Mouse (Mus musculus): ENCODE data around the gene Zfp654. TPM values are rescaled to one million over a fixed set of nuclear protein-coding genes. Genes with fewer than 3 reads are reported as not detected.

The Zfp654 gene
- polyA plus RNA-seq, 1 experiment from 2014 or later, result 2.4 TPM

GRCm38 (mm10) chr16:64823890-64824289 lies 27.6 kb downstream of the Zfp654 start:
- Histone ChIP-seq H3K27ac (no peak overlapping the region), H3K4me2 (no peak overlapping the region), H3K9me3 (replicated peaks) (no peaks in the 10 kb centered on the region), H3K9ac (no peak overlapping the region), H3K36me3 (no peaks in the 10 kb centered on the region; the same call in 1 of the 2 replicates), H3K27me3 (no peaks in the 10 kb centered on the region), H3K4me3 (replicated peaks) (no peak overlapping the region), H3K4me1 (replicated peaks) (no peaks in the 10 kb centered on the region)
- DNase-seq (no peak), ATAC-seq (ENCODE audit: low read depth) (no peak)
- 76% methylated on average over 1 of the region's 1 CpGs for WGBS (ENCODE audit: insufficient replicate concordance)

DNA sequence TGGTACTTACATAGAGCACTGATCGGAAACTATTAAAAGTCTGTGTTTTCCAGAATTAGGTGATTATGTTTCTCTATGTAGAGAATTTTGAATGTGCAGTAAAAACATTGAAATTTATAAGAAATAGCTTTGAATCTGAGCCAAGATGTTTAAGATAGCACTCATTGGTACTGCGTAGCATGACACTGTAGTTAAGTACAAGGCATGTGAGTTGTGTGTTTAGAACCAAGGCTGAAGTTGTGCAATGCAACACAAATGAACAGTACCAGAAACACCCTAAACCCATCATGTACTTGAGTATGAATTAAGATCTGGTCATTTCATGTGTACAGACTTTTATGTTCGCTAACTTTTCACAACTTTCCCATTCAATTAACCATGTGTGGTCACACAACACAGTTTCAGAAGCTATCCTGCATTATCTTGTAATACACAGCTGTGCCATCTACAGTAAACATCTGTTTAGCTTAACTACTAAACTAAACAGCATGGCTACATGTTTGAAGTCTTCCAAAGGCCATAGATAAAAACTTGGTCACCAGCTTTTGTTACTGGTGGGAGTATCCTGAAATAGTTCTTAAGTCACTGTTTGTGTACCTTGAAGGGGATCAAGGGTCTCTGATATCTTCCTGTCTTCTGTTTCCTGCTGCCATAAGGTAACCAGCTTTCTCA lies 34.2 kb downstream of the Zfp654 start:
- no peak overlapping the region for H3K9ac ChIP-seq
- no peaks in the 10 kb centered on the region for H3K27me3 ChIP-seq
- 80% methylated on average over 3 of the region's 3 CpGs for WGBS (ENCODE audit: insufficient replicate concordance)
- H3K4me3 ChIP-seq (replicated peaks), result no peak overlapping the region
- DNase-seq (no peak), ATAC-seq (ENCODE audit: low read depth) (peak; percentile 29; the same call in 1 of the 2 replicates)
- H3K27ac ChIP-seq, result no peak overlapping the region
- H3K9me3 ChIP-seq (replicated peaks), result no peaks in the 10 kb centered on the region
- peaks cover 14% of the 10 kb centered on the region for H3K36me3 ChIP-seq
- peaks cover 3% of the 10 kb centered on the region; the same call in 1 of the 2 replicates for H3K4me1 ChIP-seq (replicated peaks)
- no peak overlapping the region for H3K4me2 ChIP-seq

GRCm38 (mm10) chr16:64803041-64803440 lies 48.4 kb downstream of the Zfp654 start:
- Histone ChIP-seq H3K9me3 (replicated peaks) (no peaks in the 10 kb centered on the region), H3K27ac (no peak overlapping the region), H3K4me2 (no peak overlapping the region), H3K4me3 (replicated peaks) (no peak overlapping the region), H3K36me3 (peaks cover 13% of the 10 kb centered on the region; the same call in 1 of the 2 replicates), H3K9ac (no peak overlapping the region), H3K27me3 (no peaks in the 10 kb centered on the region), H3K4me1 (replicated peaks) (no peaks in the 10 kb centered on the region)
- ATAC-seq (ENCODE audit: low read depth) (no peak), DNase-seq (no peak)
- WGBS (ENCODE audit: insufficient replicate concordance), result 83% methylated on average over 3 of the region's 3 CpGs

- Histone ChIP-seq H3K27me3 (no peaks in the 10 kb centered on the region), H3K9ac (no peak overlapping the region), H3K4me3 (replicated peaks) (no peak overlapping the region), H3K4me2 (no peak overlapping the region), H3K36me3 (peaks cover 13% of the 10 kb centered on the region; the same call in 1 of the 2 replicates), H3K4me1 (replicated peaks) (no peaks in the 10 kb centered on the region), H3K27ac (no peak overlapping the region), H3K9me3 (replicated peaks) (no peaks in the 10 kb centered on the region)
- ATAC-seq (ENCODE audit: low read depth), result no peak
- DNase-seq, result no peak
Measured at GRCm38 (mm10) chr16:64801638-64802037, 49.8 kb downstream of the Zfp654 start.

GRCm38 (mm10) chr16:64800393-64800792 lies 51.1 kb downstream of the Zfp654 start:
- DNase-seq (no peak), ATAC-seq (ENCODE audit: low read depth) (no peak)
- Histone ChIP-seq H3K4me1 (replicated peaks) (no peaks in the 10 kb centered on the region), H3K4me3 (replicated peaks) (no peak overlapping the region), H3K9me3 (replicated peaks) (no peaks in the 10 kb centered on the region), H3K36me3 (peaks cover 8% of the 10 kb centered on the region; the same call in 1 of the 2 replicates), H3K4me2 (no peak overlapping the region), H3K27ac (no peak overlapping the region), H3K27me3 (no peaks in the 10 kb centered on the region), H3K9ac (no peak overlapping the region)
- 77% methylated on average over 5 of the region's 5 CpGs for WGBS (ENCODE audit: insufficient replicate concordance)

GRCm38 (mm10) chr16:64794802-64795201 lies 56.6 kb downstream of the Zfp654 start:
- ATAC-seq (ENCODE audit: low read depth), result no peak
- Histone ChIP-seq H3K36me3 (0 out of 2 replicates have a peak, but pooled peaks cover 4% of the 10 kb centered on the region), H3K27ac (no peak overlapping the region), H3K9ac (no peak overlapping the region), H3K27me3 (no peaks in the 10 kb centered on the region), H3K4me3 (replicated peaks) (no peak overlapping the region), H3K4me1 (replicated peaks) (no peaks in the 10 kb centered on the region), H3K9me3 (replicated peaks) (no peaks in the 10 kb centered on the region), H3K4me2 (no peak overlapping the region)
- WGBS (ENCODE audit: insufficient replicate concordance), result 70% methylated on average over 2 of the region's 2 CpGs
- no peak for DNase-seq

DNA sequence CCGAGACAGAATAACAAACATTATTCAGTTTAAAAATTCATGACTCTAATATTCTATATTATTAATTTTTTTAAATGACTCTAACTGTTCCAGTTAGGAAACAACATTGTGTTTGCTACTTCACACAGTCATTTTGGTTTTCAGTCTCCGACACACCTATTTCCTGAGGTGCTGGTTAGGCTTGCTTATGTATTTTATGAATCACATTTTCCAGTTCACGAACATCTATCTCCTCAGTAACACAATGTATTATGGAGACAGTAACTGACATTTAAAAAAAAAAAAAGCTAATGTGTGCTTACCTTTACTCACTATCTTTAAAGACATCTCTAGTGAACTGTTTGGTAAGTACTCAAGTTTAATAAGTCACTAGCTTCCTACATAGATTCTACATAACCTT lies 61.7 kb downstream of the Zfp654 start:
- no peak overlapping the region for H3K4me2 ChIP-seq
- no peak overlapping the region for H3K4me3 ChIP-seq (replicated peaks)
- no peaks in the 10 kb centered on the region for H3K4me1 ChIP-seq (replicated peaks)
- H3K9me3 ChIP-seq (replicated peaks), result no peaks in the 10 kb centered on the region
- no peak for DNase-seq
- H3K27me3 ChIP-seq, result no peaks in the 10 kb centered on the region
- ATAC-seq (ENCODE audit: low read depth), result no peak
- H3K27ac ChIP-seq, result no peak overlapping the region
- no peak overlapping the region for H3K9ac ChIP-seq
- WGBS (ENCODE audit: insufficient replicate concordance), result 84% methylated on average over 3 of the region's 3 CpGs
- peaks cover 21% of the 10 kb centered on the region for H3K36me3 ChIP-seq

- H3K36me3 ChIP-seq, result 0 out of 2 replicates have a peak, but pooled peaks cover 4% of the 10 kb centered on the region
- no peak for ATAC-seq (ENCODE audit: low read depth)
- DNase-seq, result no peak
- H3K4me2 ChIP-seq, result no peak overlapping the region
- H3K27ac ChIP-seq, result no peak overlapping the region
- H3K4me3 ChIP-seq (replicated peaks), result no peak overlapping the region
- H3K4me1 ChIP-seq (replicated peaks), result peaks cover 5% of the 10 kb centered on the region; the same call in 1 of the 2 replicates
- no peaks in the 10 kb centered on the region for H3K27me3 ChIP-seq
- H3K9ac ChIP-seq, result no peak overlapping the region
- H3K9me3 ChIP-seq (replicated peaks), result no peaks in the 10 kb centered on the region
- WGBS (ENCODE audit: insufficient replicate concordance), result 69% methylated on average over 1 of the region's 1 CpGs
Measured at GRCm38 (mm10) chr16:64775516-64775915, 75.9 kb downstream of the Zfp654 start.

DNA sequence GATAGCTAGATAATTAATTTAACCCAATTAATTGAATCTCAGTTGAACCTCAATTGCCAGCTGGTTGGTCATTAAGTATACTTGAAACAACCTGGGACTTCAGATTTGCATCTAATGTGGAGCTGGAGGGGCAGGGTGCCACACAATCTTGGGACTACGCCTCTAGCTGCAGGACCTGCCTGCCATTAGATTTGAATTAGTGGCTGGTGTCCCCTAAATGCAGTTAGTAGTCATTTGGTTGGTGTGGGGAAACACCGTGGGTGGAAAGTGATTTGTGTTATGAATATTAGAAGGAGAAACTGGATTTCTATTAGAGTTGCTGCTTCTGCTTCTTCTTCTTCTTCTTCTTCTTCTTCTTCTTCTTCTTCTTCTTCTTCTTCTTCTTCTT lies 80.0 kb downstream of the Zfp654 start:
- ATAC-seq (ENCODE audit: low read depth) (no peak), DNase-seq (no peak)
- peak overlapping the region; percentile 88 for H3K4me3 ChIP-seq (replicated peaks)
- peaks cover 8% of the 10 kb centered on the region for H3K36me3 ChIP-seq
- H3K4me2 ChIP-seq, result peak overlapping the region; percentile 67
- no peaks in the 10 kb centered on the region for H3K9me3 ChIP-seq (replicated peaks)
- peaks cover 9% of the 10 kb centered on the region; the same call in 1 of the 2 replicates for H3K4me1 ChIP-seq (replicated peaks)
- 69% methylated on average over 2 of the region's 2 CpGs for WGBS (ENCODE audit: insufficient replicate concordance)
- H3K27ac ChIP-seq, result no peak overlapping the region
- H3K27me3 ChIP-seq, result no peaks in the 10 kb centered on the region
- H3K9ac ChIP-seq, result peak overlapping the region; percentile 88; the same call in 1 of the 2 replicates

DNA sequence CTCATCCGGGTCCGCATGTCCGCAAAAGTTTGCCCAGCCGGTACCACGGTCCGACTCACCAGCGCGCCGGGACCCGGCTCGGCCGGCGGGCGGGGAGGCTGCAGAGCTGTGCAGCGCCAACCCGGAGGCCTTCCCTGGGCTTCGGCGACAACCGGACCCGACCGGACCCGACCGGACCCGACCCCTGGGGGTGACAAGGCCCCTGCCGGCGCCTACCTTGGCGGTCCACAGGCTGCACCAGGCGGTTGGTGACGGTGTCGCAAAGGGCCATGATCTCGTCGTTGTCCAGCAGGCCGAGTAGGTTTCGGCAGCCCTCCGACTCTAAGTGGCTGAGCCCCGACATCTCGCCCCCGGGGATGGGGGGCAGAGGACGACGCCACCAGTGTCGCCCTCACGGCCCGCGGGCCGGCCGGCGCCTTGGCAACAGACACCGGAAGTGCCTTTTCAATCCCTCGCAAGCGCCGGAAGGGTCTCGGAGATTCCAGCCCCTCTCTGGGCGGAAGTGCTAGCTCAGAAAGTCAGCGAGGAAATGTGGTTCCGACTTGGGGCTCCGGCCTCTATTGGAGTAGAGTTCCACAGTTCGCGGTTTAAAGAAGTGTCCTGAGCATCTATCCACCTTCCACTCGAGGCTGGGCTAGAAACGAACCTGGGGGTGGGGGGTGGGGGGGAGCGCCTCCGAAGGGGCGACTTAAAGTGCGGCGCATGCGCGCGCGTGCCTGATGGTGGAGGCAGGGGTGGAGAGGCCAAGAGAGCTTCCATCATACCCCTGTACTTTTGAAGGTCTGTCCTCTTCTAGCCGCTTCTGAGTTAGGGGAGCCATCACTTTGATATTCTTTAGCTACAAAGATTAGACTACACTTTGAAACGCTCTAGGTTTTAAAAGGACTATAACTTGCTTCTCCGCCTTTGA lies 80.7 kb downstream of the Zfp654 start, which contains the start of gene 4930453N24Rik:
Gene 4930453N24Rik (minus strand): TSS at position 641 of the 910 bp plus-strand sequence.
- peak within 1 kb of the TSS; percentile 67 for H3K4me2 ChIP-seq
- ATAC-seq (ENCODE audit: low read depth), result peak; percentile 95
- no peaks in the 10 kb centered on the region for H3K27me3 ChIP-seq
- H3K4me3 ChIP-seq (replicated peaks), result peak within 1 kb of the TSS; percentile 88
- H3K4me1 ChIP-seq (replicated peaks), result peaks cover 9% of the 10 kb centered on the region; the same call in 1 of the 2 replicates
- peak within 1 kb of the TSS; percentile 88 for H3K9ac ChIP-seq
- no peaks in the 10 kb centered on the region for H3K9me3 ChIP-seq (replicated peaks)
- peak; percentile 71 for DNase-seq
- peaks cover 15% of the 10 kb centered on the region for H3K36me3 ChIP-seq
- peak within 1 kb of the TSS; percentile 53; the same call in 1 of the 2 replicates for H3K27ac ChIP-seq
- WGBS (ENCODE audit: insufficient replicate concordance), result 2% methylated on average over 72 of the region's 72 CpGs

- ATAC-seq (ENCODE audit: low read depth), result no peak
- Histone ChIP-seq H3K4me2 (no peak overlapping the region), H3K27ac (no peak overlapping the region), H3K9me3 (replicated peaks) (0 out of 2 replicates have a peak, but pooled peaks cover 3% of the 10 kb centered on the region), H3K9ac (no peak overlapping the region), H3K36me3 (peaks cover 42% of the 10 kb centered on the region), H3K4me1 (replicated peaks) (peaks cover 9% of the 10 kb centered on the region; the same call in 1 of the 2 replicates), H3K27me3 (no peaks in the 10 kb centered on the region), H3K4me3 (replicated peaks) (no peak overlapping the region)
- WGBS (ENCODE audit: insufficient replicate concordance), result 86% methylated on average over 8 of the region's 8 CpGs
- DNase-seq, result no peak
Measured at GRCm38 (mm10) chr16:64766696-64767300, 84.7 kb downstream of the Zfp654 start.

Measured in liver, embryonic 13.5 days (tissue).